Mouse (Mus musculus) embryonic fibroblast, embryonic 13.5 days (primary cell): ENCODE data around the gene Hoxc4. TPM values are rescaled to one million over a fixed set of nuclear protein-coding genes. Genes with fewer than 3 reads are reported as not detected.

ENCODE experiments used
- H3K27ac ChIP-seq: 2 replicates; pipeline ENCODE4 v1.5.1; 2012; ENCODE audit warnings: low read length, control low read depth, inconsistent platforms; ENCODE audit not compliant: insufficient read depth
- H3K4me1 ChIP-seq: 2 replicates; pipeline ENCODE4 v1.6.1; 2011; ENCODE audit warnings: low read length; ENCODE audit not compliant: control insufficient read depth, insufficient read depth
- H3K4me3 ChIP-seq: 2 replicates; pipeline ENCODE4 v1.5.1; 2011; ENCODE audit warnings: mild to moderate bottlenecking, control low read depth, low read length; ENCODE audit not compliant: insufficient read depth
- CTCF ChIP-seq: IDR thresholded peaks from 2 replicates; pipeline ENCODE4 v1.5.1; 2011; ENCODE audit warnings: mild to moderate bottlenecking, control low read depth, low read length, moderate library complexity, borderline replicate concordance; ENCODE audit not compliant: insufficient read depth
- POLR2A ChIP-seq: IDR thresholded peaks from 2 replicates; pipeline ENCODE4 v1.6.1; 2011; ENCODE audit warnings: low read depth, mild to moderate bottlenecking, control low read depth, low read length, moderate library complexity
- polyA plus RNA-seq: library from polyadenylated mRNA; stranded (reverse); fragments of >200 nt; gene quantifications from 2 replicates; pipeline ENCODE4 v1.2.4, GENCODE M21; 2011; ENCODE audit warnings: low read depth; ENCODE audit not compliant: missing spikeins, insufficient read length

Hoxc4 gene
- polyA plus RNA-seq, 1 experiment = 12.6 TPM

DNA sequence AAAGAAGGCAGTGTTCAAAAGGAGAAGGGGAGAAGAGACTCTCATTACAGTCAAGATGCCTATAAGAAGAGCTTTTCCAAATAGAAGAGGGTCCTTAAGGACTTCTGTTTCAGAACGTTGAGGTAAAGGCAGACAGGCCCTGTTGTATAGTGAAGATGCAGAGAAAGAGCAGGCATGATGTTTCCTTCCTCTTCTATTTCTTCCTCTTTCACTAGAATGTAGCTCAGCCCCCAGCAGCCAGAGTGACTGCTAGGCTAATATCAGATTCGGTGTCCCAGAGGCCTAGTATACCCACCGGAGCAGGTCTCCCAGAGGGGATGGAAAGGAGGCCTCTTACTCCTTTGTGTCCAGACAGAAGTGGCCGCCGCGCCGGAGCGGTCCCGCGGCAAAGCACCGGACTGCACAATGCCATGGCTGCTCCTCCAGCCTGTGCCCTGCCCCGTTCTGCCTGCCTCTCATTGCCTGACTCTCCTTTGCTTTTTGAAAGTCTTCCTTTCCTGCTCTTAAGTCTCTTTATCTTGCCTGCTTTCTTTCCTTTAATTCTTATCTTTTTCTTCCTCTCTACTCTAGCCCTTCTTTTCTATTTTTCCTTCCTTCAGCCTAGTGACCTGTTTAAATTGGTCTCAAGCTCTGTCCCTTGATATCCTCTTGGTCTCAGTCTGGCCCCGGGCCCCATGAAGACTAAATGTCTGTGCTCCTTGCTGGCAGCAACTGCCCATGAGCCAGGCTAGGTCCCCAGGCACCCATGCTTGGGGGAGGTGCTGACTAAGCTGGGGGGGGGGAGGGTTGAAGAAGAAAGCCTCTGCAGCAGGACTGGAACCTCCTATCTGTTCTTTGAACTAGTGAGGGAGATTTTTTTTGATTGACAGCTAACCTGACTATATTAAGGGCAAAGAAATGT lies 39.9 kb upstream of the Hoxc4 start:
- no peaks in the 10 kb centered on the region for H3K4me1 ChIP-seq
- peak overlapping the region; percentile 4; the same call in 1 of the 2 replicates for H3K4me3 ChIP-seq
- H3K27ac ChIP-seq = peak overlapping the region; percentile 23
- no peak for TF ChIP-seq POLR2A
- TF ChIP-seq CTCF = no peak

DNA sequence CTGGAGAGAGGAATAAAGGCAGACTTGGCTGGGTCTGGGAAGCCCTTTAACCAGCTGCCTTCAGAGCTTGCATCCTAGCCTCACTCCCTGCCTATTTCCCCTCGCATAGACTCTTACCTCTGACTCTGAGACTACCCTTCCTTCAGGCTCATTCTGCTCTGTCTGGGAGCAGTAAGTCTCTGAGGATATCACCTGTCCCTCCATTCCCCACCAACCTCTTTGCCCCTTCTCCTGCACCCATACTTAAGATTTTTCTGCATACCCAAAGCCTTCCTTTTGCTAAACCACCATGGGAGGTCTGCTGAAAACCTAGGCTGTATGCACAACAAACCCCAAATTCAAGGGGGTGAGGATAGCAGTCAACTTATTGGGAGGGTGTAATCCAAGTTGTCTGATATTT lies 38.8 kb upstream of the Hoxc4 start:
- TF ChIP-seq CTCF = no peak
- no peak for TF ChIP-seq POLR2A
- no peaks in the 10 kb centered on the region for H3K4me1 ChIP-seq
- H3K27ac ChIP-seq = no peak overlapping the region
- H3K4me3 ChIP-seq = no peak overlapping the region

DNA sequence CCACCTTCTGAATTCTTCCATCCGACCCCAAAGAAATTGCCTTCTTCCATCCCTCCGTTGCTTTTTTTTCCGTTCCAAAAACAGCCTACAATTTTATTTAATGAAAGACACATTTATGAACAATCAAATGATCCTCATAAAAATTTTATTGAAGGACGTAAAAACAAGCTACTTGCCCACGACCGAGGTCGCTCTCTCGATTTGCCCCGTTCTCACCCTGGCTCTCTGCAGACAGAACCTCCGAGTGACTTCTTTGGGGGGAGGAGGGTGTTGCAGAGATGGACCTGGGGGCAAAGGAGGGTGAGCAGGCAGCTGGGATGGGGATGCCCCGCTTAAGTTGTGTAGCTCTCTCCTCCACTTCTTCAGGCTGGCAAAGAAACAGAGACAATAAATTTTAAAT lies 38.4 kb upstream of the Hoxc4 start:
- TF ChIP-seq CTCF (no peak), POLR2A (no peak)
- Histone ChIP-seq H3K4me1 (no peaks in the 10 kb centered on the region), H3K4me3 (no peak overlapping the region), H3K27ac (peak overlapping the region; percentile 28)

DNA sequence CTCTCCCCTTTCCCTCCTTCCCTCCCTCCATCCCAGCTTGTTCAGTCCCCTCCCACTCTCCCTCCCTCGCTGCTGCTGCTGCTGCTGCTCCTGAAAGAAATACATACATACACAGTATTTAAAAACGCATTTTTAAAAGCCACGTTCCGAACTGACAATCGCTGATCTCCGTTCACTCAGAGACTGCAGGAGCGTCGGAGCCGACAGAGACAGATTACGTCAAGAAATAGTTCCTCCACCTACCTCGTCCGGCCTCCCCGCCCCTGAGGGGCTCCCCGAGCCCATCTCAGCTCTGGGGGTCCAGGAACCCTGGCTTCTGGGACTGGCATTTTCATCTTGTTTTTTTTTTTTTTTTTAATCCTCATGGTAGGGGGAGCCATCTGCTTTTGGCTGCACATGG lies 37.8 kb upstream of the Hoxc4 start:
- Histone ChIP-seq H3K4me1 (no peaks in the 10 kb centered on the region), H3K4me3 (peak overlapping the region; percentile 60), H3K27ac (peak overlapping the region; percentile 28)
- no peak for TF ChIP-seq POLR2A
- no peak for TF ChIP-seq CTCF

DNA sequence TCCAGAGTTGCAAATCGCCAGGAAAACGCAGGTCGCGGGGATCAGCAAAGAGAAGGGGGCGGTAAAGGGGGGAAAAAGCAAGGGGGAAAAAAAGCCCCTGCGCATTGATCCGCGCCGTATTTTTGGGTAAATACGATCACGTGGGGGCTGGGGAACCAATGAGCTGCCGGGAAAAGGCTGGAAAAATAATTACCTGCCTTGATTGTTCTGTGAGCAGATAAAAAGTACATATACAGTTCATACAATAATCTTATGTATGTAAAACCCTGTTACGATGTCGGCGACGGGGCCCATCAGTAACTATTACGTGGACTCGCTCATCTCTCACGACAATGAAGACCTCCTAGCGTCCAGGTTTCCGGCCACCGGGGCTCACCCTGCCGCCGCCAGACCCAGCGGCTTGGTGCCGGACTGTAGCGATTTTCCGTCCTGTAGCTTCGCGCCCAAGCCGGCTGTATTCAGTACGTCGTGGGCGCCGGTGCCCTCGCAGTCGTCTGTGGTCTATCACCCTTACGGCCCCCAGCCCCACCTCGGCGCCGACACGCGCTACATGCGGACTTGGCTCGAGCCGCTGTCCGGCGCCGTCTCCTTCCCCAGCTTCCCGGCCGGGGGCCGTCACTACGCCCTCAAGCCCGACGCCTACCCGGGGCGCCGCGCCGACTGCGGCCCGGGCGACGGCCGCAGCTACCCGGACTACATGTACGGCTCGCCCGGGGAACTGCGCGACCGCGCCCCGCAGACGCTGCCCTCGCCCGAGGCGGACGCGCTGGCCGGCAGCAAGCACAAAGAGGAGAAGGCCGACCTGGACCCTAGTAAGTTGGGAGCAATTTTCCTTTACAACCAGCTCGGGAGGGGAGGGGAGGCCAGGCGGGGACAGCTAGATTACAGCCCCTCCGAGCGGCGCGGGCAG lies 37.1 kb upstream of the Hoxc4 start:
- Histone ChIP-seq H3K4me1 (no peaks in the 10 kb centered on the region), H3K4me3 (peak overlapping the region; percentile 60), H3K27ac (peak overlapping the region; percentile 50)
- TF ChIP-seq POLR2A = no peak

DNA sequence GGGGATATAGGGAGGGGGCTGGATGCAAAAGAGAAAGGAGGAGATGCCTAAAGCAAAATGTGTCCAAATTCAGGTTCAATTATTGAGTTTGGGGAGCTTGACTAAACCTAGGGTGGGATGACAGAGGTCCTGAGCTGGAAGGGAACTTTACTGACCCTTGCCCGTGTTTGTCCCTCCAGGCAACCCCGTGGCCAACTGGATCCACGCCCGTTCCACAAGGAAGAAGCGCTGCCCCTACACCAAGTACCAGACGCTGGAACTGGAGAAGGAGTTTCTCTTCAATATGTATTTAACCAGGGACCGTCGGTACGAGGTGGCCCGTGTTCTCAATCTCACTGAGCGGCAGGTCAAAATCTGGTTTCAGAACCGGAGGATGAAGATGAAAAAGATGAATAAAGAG lies 35.0 kb upstream of the Hoxc4 start:
- H3K4me1 ChIP-seq = no peaks in the 10 kb centered on the region
- no peak overlapping the region for H3K27ac ChIP-seq
- TF ChIP-seq POLR2A (no peak), CTCF (no peak)
- no peak overlapping the region for H3K4me3 ChIP-seq

DNA sequence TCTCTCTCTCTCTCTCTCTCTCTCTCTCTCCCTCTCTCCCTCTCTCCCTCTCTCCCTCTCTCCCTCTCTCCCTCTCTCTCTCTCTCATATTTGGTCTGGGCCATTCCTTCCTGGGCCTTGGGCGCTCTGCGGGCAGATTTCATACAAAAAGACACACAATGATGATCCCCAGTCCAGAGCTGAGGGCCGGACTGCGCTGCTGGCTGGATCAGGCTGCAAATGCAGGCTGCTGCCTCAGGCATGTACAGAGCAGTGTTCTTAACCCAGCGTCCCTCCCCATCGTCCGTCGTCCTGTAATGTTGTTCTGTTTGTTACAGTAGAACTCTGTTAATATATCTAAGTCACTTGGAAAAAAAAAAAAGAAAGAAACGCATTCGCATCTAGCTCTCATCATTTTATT lies 34.2 kb upstream of the Hoxc4 start:
- H3K4me1 ChIP-seq = no peaks in the 10 kb centered on the region
- no peak for TF ChIP-seq CTCF
- no peak for TF ChIP-seq POLR2A
- peak overlapping the region; percentile 31; the same call in 1 of the 2 replicates for H3K27ac ChIP-seq
- H3K4me3 ChIP-seq = no peak overlapping the region; the same call in 1 of the 2 replicates

DNA sequence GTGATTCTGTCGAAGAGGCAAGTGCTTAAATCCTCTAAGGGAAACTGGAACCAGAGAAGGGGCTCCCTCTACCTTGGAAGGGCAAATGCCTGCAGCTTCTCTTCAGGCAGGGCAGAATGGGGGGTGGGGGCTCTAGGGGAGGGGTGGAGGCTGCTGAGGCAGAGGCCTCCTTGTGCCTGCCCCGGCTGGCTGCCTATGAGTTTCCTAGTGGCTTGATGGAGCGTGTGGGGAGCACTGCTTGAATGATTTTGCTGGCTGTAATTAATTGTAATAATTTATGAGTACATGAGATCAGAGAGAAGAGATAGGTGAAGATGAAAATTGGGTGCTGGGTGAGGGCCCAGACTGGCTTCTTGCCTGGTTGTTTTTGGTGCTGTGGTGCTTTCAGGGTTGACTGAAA lies 33.8 kb upstream of the Hoxc4 start:
- Histone ChIP-seq H3K27ac (no peak overlapping the region), H3K4me3 (no peak overlapping the region), H3K4me1 (no peaks in the 10 kb centered on the region)
- TF ChIP-seq CTCF (no peak), POLR2A (no peak)

DNA sequence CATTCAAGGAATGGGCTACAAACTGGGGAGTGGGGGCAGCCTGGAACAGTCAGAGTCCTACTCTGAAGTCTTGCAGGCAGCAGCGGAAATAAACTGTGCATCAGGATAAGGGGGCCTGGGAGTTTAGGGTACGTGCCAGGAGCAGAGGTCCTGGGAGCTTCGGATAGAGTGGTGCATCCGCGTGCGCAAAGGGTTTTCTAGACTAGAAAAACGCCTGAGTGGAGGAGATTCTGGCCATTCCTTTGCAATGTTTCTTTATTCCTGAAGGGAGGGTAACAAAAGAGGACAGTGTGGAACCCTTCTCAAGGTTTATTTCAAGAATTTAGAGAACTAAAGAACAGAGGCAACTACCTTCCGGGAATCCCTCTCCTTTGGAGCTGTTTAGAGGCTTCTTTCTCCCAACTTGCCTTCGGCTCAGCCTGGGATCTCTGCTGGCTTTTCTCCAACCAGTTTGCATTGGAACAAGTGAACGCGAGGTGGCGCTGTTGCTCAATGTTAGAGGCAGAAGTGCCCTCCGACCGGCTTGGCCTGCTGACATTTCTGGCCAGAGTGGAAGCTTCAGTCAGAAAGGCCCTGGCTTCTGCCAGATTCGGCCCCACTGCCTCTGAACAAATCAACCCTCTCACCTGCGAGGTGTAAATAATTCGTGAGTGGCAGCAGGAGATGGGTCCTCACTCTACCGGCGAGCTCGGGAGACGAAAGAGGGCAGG lies 31.5 kb upstream of the Hoxc4 start:
- peak; percentile 92 for TF ChIP-seq CTCF
- no peak for TF ChIP-seq POLR2A
- Histone ChIP-seq H3K27ac (peak overlapping the region; percentile 44; the same call in 1 of the 2 replicates), H3K4me1 (no peaks in the 10 kb centered on the region), H3K4me3 (no peak overlapping the region)

DNA sequence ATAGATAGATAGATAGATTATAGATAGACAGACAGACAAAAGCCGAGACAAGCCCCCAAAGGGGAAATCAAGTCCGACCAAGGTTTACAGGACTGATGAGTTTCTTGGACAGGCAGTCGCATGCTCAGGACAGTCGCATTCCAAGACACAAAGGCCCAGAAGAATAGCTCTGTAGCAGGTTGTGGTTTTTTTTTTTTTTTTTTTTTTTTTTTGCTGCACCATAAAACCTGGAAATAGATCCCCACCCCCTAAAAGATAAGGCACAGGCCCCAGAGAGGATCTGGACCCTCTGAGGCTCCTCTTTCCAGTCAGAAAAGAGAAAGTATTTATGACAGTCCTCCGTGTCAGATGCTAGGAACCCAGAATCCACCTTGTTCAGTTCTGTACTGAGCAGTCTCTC lies 30.7 kb upstream of the Hoxc4 start:
- Histone ChIP-seq H3K4me1 (no peaks in the 10 kb centered on the region), H3K27ac (no peak overlapping the region), H3K4me3 (no peak overlapping the region)
- TF ChIP-seq POLR2A = no peak
- no peak for TF ChIP-seq CTCF
